Mouse (Mus musculus) forebrain, embryonic 15.5 days (tissue): ENCODE measurements at regions not wholly inside any gene's neighbourhood (a gene's known extent, or its start where the extent isn't known, plus 50 kb on each side); places are given as distances from the start of the nearest gene placed in this dataset.

Experiments
- ATAC-seq: fragments of 200-750 bp; cut with Nextera tagmentation; replicated peaks from 2 replicates; pipeline ENCODE4 v1.8.0; 2017; ENCODE audit warnings: mild to moderate bottlenecking, moderate TSS enrichment, moderate library complexity
- H3K27ac ChIP-seq: fragments of 300-500 bp; sonication (generic); replicated peaks from 2 replicates; pipeline ENCODE4 v1.5.1; 2015; ENCODE audit warnings: mild to moderate bottlenecking, inconsistent platforms
- H3K27me3 ChIP-seq: fragments of 300-500 bp; sonication (generic); 2 replicates; pipeline ENCODE4 v1.6.1; 2015; ENCODE audit warnings: inconsistent platforms
- H3K36me3 ChIP-seq: fragments of 300-500 bp; sonication (generic); 2 replicates; pipeline ENCODE4 v1.6.1; 2015; ENCODE audit warnings: mild to moderate bottlenecking, inconsistent platforms
- H3K4me1 ChIP-seq: fragments of 300-500 bp; sonication (generic); 2 replicates; pipeline ENCODE4 v1.6.1; 2015; ENCODE audit warnings: inconsistent platforms
- H3K4me2 ChIP-seq: fragments of 300-500 bp; sonication (generic); replicated peaks from 2 replicates; pipeline ENCODE4 v1.6.1; 2015; ENCODE audit warnings: mild to moderate bottlenecking, inconsistent platforms
- H3K4me3 ChIP-seq: fragments of 300-500 bp; sonication (generic); 2 replicates; pipeline ENCODE4 v1.5.1; 2015; ENCODE audit warnings: mild to moderate bottlenecking, inconsistent platforms
- H3K9ac ChIP-seq: fragments of 300-500 bp; sonication (generic); replicated peaks from 2 replicates; pipeline ENCODE4 v1.6.1; 2015; ENCODE audit warnings: mild to moderate bottlenecking, inconsistent platforms
- H3K9me3 ChIP-seq: fragments of 300-500 bp; sonication (generic); 2 replicates; pipeline ENCODE4 v1.6.1; 2016; ENCODE audit warnings: inconsistent platforms
- WGBS: fragments of 180-500 bp; shearing (Covaris S2); methylation state at CpG from one replicate; pipeline ENCODE4 v1.1.7; 2015; ENCODE audit warnings: mixed read lengths; 5-methylcytosine and 5-hydroxymethylcytosine counted together

DNA sequence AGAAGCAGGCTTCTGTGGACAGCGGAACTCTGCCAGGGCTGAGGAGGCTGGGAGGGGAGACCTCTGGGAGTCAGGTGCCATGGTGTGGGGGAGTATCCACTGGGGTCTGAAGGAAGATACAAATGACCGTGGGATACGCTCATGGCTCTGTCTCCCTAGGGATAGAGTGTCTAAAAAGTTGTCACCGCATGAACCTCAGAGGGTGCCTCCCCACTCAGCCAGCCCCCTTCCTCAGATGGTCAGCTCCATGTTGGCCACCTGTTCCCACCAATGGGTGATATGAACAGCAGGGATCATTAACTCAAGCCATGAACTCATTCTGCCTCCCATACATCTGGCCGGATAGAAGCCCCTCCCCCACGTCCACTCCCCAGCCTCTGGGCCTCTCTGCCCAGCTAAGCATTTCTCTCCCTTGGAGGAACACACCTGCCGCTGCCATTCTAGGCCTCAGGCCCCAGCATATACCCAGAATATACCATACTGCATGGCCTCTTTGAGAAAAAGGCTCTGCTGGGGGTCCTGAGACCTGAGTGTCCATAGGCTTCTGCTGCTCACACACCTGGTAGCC lies 134.1 kb upstream of the Lhx1 start:
- no peak overlapping the region for H3K9ac ChIP-seq
- ATAC-seq: no peak
- no peak overlapping the region for H3K4me2 ChIP-seq
- no peaks in the 10 kb centered on the region for H3K4me1 ChIP-seq
- H3K9me3 ChIP-seq: no peaks in the 10 kb centered on the region
- WGBS: 83% methylated on average over 7 of the region's 7 CpGs
- H3K36me3 ChIP-seq: no peaks in the 10 kb centered on the region
- H3K27ac ChIP-seq: no peak overlapping the region
- H3K4me3 ChIP-seq: no peak overlapping the region
- peaks cover 16% of the 10 kb centered on the region; the same call in 1 of the 2 replicates for H3K27me3 ChIP-seq

DNA sequence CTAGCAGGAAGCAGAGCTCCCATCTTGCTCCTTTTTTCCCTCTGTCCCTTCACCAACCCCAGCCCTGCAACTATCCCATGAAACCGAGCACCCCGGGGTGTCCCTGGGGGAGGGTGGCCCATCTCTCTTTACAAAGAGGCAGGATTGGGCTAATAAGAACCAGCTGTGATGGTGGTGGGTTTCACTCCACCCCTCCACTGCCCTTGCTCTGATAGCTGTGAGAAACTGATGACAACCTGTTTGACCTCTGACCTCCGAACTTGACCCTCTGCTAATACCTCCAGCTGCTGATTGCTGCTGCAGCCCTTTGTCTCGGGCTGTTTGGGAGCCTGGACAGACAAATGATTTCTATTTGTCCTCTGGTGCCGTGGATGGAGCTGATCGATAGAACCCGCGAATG lies 128.1 kb upstream of the Lhx1 start:
- no peak overlapping the region for H3K27ac ChIP-seq

DNA sequence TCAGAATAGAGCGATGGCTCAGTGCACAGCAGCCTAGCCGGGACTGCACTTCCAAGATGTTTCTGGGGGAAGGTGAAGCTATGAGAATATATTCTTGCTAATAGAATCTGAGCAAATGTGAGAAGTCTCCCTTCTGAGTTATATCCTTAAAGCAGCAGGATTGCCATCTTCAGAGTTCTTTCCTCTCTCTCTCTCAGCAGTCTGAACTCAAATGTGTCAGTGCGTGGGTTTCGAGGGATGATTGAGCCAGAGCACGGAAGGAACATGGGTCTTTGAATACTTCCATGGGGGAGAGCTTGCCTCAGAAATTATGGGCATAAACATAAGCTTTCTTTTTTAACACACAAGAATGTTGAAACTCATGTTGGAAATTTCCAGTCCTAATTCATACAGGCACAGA lies 123.6 kb upstream of the Lhx1 start:
- Histone ChIP-seq H3K4me2 (no peak overlapping the region), H3K27ac (no peak overlapping the region), H3K9ac (no peak overlapping the region), H3K27me3 (peaks cover 17% of the 10 kb centered on the region), H3K36me3 (no peaks in the 10 kb centered on the region; the same call in 1 of the 2 replicates), H3K4me3 (no peak overlapping the region), H3K9me3 (no peaks in the 10 kb centered on the region), H3K4me1 (no peaks in the 10 kb centered on the region)
- 97% methylated on average over 5 of the region's 5 CpGs for whole genome bisulfite sequencing
- no peak for ATAC-seq

More for the DNA sequence above, 128.1 kb upstream of the Lhx1 start:
- 56% methylated on average over 8 of the region's 8 CpGs for WGBS
- Histone ChIP-seq H3K27me3 (peaks cover 10% of the 10 kb centered on the region), H3K4me3 (no peak overlapping the region), H3K9me3 (no peaks in the 10 kb centered on the region), H3K4me2 (no peak overlapping the region), H3K9ac (no peak overlapping the region), H3K4me1 (no peaks in the 10 kb centered on the region), H3K36me3 (no peaks in the 10 kb centered on the region)
- no peak for ATAC-seq

DNA sequence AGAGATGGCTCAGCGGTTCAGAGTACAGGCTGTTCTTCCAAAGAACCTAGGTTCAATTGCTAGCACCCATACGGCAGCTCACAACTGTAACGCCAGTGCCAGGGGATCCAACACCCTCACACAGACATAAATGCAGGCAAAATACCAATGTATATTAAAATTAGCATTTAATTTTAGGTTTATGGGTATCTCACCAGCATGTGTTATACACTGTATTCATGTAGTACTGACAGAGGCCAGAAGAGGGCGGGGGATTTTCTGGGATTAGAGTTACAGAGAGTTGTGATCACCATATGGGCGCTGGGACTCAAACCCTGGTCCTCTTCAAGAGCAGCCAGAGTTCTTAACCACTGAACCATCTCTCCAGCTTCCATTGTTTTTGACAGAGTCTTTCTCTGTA lies 121.8 kb upstream of the Lhx1 start:
- 95% methylated on average over 5 of the region's 5 CpGs for WGBS
- ATAC-seq: no peak
- Histone ChIP-seq H3K4me2 (no peak overlapping the region), H3K9ac (no peak overlapping the region), H3K36me3 (no peaks in the 10 kb centered on the region; the same call in 1 of the 2 replicates), H3K4me3 (no peak overlapping the region), H3K27me3 (peaks cover 18% of the 10 kb centered on the region), H3K9me3 (no peaks in the 10 kb centered on the region), H3K4me1 (peaks cover 13% of the 10 kb centered on the region), H3K27ac (no peak overlapping the region)

DNA sequence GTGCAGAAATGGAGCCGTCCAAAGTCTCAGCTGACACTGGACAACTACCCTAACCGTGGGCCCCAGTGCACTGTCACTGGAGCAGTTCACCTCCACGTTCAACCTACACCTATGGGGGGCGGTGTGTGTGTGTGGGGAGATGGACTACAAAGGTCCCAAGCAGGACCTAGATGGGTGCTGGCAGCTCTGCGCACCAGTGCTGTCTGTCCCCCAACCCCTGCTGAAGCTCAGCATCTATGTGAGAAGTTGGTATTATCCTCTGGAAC lies 117.7 kb upstream of the Lhx1 start:
- Histone ChIP-seq H3K4me1 (peaks cover 28% of the 10 kb centered on the region), H3K9me3 (no peaks in the 10 kb centered on the region), H3K36me3 (no peaks in the 10 kb centered on the region; the same call in 1 of the 2 replicates), H3K27ac (no peak overlapping the region), H3K4me2 (peak overlapping the region; percentile 86), H3K9ac (no peak overlapping the region; the same call in 1 of the 2 replicates), H3K4me3 (peak overlapping the region; percentile 56), H3K27me3 (peaks cover 35% of the 10 kb centered on the region)
- WGBS: 45% methylated on average over 5 of the region's 5 CpGs
- peak; percentile 39 for ATAC-seq

DNA sequence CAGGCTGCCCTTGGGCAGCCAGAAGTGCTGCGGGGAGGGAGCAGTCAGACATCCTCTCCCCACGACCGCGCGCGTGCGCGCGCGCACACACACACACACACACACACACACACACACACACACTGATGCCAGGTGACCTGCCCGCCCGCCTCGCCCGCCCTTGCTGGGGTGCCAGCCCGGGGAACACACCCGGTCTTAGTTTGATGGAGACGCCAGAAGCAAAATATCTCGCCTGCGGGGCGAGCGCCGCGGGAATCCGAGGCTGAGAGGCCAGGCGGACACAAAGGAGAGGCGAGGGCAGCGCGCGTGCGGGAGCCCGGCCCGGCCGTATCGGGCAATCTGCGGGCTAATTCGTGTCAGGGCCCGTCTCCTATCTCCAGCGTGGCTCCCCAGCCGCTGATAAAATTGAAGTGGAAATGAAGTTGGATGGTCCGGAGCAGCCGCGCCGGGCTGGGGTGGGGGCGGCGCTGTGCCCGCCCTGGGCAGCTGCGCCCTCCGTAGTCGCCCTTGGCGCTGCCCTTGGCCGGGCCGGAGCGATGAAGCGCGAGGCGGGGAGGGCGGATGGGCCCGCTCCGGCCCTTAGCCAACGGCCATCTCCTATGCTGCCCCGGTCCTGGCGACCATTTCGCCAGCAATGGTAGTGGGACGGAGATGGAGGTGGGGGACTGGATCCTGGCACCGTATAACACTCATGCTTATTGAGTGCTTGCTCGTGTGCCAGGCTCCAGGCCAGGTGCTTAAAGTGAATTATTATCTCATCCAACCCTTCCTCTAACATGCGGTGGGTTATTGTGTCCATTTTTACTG lies 117.2 kb upstream of the Lhx1 start:
- H3K4me2 ChIP-seq: peak overlapping the region; percentile 86
- H3K27ac ChIP-seq: peak overlapping the region; percentile 28
- H3K4me1 ChIP-seq: peaks cover 33% of the 10 kb centered on the region
- H3K27me3 ChIP-seq: peaks cover 35% of the 10 kb centered on the region
- H3K4me3 ChIP-seq: peak overlapping the region; percentile 56
- peak; percentile 70 for ATAC-seq
- 1% methylated on average over 59 of the region's 67 CpGs for WGBS
- H3K36me3 ChIP-seq: no peaks in the 10 kb centered on the region
- no peaks in the 10 kb centered on the region for H3K9me3 ChIP-seq
- H3K9ac ChIP-seq: peak overlapping the region; percentile 80

DNA sequence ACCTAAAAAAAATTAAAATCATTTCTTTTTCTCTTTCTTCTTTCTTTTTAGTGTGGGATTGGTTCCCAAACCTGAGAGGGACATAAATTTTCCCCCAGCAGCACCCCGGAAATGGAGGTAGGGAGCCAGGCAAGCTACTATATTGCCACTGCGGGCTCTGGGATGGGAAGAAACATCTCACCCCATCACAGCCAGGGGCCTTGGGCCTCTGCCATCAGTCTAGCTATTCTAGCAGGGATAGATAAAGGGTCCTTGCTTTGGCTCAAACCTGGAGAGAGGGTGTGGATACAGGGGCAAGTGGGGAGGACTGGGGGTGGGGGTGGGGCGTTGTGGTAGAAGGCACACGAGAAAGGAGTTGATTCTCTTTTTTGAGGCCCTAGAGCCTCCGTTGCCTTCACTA lies 116.3 kb upstream of the Lhx1 start:
- H3K36me3 ChIP-seq: no peaks in the 10 kb centered on the region
- no peak overlapping the region for H3K4me2 ChIP-seq
- no peak overlapping the region for H3K4me3 ChIP-seq
- H3K4me1 ChIP-seq: peaks cover 42% of the 10 kb centered on the region
- peaks cover 35% of the 10 kb centered on the region for H3K27me3 ChIP-seq
- 21% methylated on average over 5 of the region's 5 CpGs for WGBS
- no peak for ATAC-seq
- no peak overlapping the region for H3K27ac ChIP-seq
- no peak overlapping the region for H3K9ac ChIP-seq
- no peaks in the 10 kb centered on the region for H3K9me3 ChIP-seq

- no peak overlapping the region for H3K27ac ChIP-seq
- no peak overlapping the region for H3K9ac ChIP-seq
- peaks cover 38% of the 10 kb centered on the region for H3K27me3 ChIP-seq
- H3K36me3 ChIP-seq: no peaks in the 10 kb centered on the region
- no peak overlapping the region for H3K4me3 ChIP-seq
- H3K9me3 ChIP-seq: no peaks in the 10 kb centered on the region
- H3K4me2 ChIP-seq: no peak overlapping the region
- peaks cover 41% of the 10 kb centered on the region for H3K4me1 ChIP-seq
- WGBS: 18% methylated on average over 9 of the region's 9 CpGs
- ATAC-seq: no peak
Observed at GRCm38 (mm10) chr11:84638353-84638752, 113.0 kb upstream of the Lhx1 start.

- H3K4me2 ChIP-seq: peak overlapping the region; percentile 5; the same call in 1 of the 2 replicates
- no peak overlapping the region for H3K4me3 ChIP-seq
- H3K4me1 ChIP-seq: peaks cover 32% of the 10 kb centered on the region
- no peak overlapping the region for H3K9ac ChIP-seq
- ATAC-seq: peak; percentile 84
- peaks cover 39% of the 10 kb centered on the region for H3K27me3 ChIP-seq
- WGBS: 9% methylated on average over 8 of the region's 8 CpGs
- H3K27ac ChIP-seq: peak overlapping the region; percentile 50; the same call in 1 of the 2 replicates
- no peaks in the 10 kb centered on the region for H3K9me3 ChIP-seq
- no peaks in the 10 kb centered on the region for H3K36me3 ChIP-seq
Observed at GRCm38 (mm10) chr11:84637268-84637667, 111.9 kb upstream of the Lhx1 start.

DNA sequence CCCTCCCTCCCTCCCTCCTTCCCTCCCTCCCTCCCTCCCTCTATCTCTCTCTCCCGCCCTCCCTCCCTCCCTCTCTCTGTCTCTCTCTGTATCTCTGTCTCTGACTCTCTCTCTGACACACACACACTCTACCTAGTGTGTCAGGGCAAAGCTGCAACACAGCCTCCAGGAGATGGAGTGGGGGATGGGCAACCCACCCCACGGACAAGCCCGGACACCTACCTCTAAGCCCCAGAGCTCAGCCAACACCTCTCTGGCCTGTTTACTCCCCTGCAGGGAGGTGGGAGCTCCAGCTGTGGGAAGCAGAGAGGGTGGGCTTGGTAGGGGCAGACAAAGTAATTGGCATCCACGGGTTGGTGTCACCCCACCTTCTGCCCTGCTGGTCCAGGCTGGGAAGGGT lies 109.7 kb upstream of the Lhx1 start:
- 29% methylated on average over 3 of the region's 4 CpGs for WGBS

DNA sequence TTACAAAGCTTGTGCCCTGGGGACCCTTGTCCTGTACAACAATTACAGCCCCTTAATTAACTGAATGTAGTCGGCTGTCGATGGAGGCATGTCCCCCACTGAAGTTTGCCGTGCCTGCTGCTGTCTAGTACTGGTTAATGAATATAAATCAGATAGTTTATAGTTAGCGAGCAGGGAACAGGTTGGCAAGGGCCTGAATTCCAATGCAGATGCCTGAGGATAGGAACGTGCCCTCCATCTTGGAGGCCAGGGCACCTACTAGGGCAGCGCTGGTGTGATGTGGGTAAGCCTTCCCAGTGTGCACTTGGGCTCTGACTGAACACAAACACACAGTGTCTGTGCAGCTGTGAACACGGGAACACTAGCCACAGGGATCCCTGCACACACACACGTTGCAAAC lies 108.0 kb upstream of the Lhx1 start:
- H3K27me3 ChIP-seq: peaks cover 19% of the 10 kb centered on the region; the same call in 1 of the 2 replicates
- no peak overlapping the region for H3K4me3 ChIP-seq
- H3K36me3 ChIP-seq: no peaks in the 10 kb centered on the region
- H3K27ac ChIP-seq: no peak overlapping the region
- no peak overlapping the region for H3K4me2 ChIP-seq
- no peak overlapping the region for H3K9ac ChIP-seq
- no peaks in the 10 kb centered on the region for H3K9me3 ChIP-seq
- WGBS: 37% methylated on average over 8 of the region's 8 CpGs
- peaks cover 20% of the 10 kb centered on the region for H3K4me1 ChIP-seq
- no peak for ATAC-seq

More for the DNA sequence above, 109.7 kb upstream of the Lhx1 start:
- H3K9ac ChIP-seq: no peak overlapping the region
- ATAC-seq: no peak
- peaks cover 33% of the 10 kb centered on the region for H3K27me3 ChIP-seq
- peaks cover 20% of the 10 kb centered on the region for H3K4me1 ChIP-seq
- no peak overlapping the region for H3K27ac ChIP-seq
- H3K36me3 ChIP-seq: no peaks in the 10 kb centered on the region
- H3K9me3 ChIP-seq: no peaks in the 10 kb centered on the region
- H3K4me3 ChIP-seq: no peak overlapping the region
- no peak overlapping the region for H3K4me2 ChIP-seq

DNA sequence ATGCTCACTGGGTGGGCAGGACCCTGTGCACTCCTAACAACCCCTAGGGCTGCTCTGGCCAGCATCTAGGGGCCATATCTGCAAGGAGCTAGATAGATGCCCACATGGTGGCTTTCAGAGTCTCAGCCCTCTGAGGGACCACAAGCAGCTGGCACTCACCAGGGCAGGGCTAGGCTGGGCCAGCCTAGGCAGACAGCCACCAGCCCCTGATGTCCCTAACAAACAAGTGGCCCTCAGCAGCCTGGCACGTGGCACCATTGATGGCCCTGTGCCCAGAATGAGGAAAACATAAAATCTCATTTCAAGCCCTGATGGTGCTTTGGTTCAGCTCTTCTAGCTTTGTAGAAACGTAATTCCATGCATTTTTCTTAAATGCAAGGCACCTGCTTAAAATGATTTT lies 102.8 kb upstream of the Lhx1 start:
- Histone ChIP-seq H3K4me2 (no peak overlapping the region), H3K4me1 (peaks cover 8% of the 10 kb centered on the region; the same call in 1 of the 2 replicates), H3K36me3 (no peaks in the 10 kb centered on the region), H3K27me3 (0 out of 2 replicates have a peak, but pooled peaks cover 7% of the 10 kb centered on the region), H3K27ac (no peak overlapping the region), H3K9ac (no peak overlapping the region), H3K4me3 (no peak overlapping the region), H3K9me3 (no peaks in the 10 kb centered on the region)
- 0 out of 2 replicates have a peak, but pooled peaks have one; percentile 55 for ATAC-seq
- WGBS: 33% methylated on average over 2 of the region's 2 CpGs
